Mouse (Mus musculus): ENCODE results near the gene Depp1. TPM values are rescaled to one million over a fixed set of nuclear protein-coding genes. Genes with fewer than 3 reads are reported as not detected.
A peak's percentile ranks its signal among the peaks of the same experiment; 100 is the strongest.
"Not testable (repeated sequence)": the region's sequence is repeated elsewhere in the genome, so short reads cannot be mapped to it uniquely, and the experiment has no call there.

Depp1 gene
- 11.2 and 13.0 TPM in 2 replicates for polyA plus RNA-seq (2015; fragmentation: Nextera tagmentation; extraction: Ambion mirVana)

DNA sequence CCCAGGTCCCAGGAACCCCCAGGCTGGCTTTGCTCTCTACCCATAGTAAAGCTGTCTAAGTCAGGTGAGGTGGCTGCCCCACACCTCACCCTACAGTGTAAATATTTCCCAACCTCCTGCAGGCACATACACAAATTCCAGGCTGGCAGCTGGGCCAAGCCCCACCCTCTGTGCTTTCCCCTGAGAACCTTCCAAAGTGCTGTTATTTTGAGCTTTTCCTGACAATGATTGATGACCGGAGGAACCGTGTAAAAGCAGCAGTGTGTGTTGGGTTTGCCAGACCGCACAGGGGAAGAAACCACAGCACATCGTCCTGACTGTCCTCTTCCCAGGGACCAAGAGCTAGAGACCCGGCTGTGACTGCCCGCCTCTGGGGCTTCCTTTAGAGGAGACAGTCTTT is at the start of gene Depp1:
Depp1 (plus strand) TSS at position 204 of the 400 bp plus-strand sequence.
- H3K9ac ChIP-seq (ENCODE audit: low read depth, low read length): no peak within 1 kb of the TSS
- H3K27ac ChIP-seq (ENCODE audit: low read depth, low read length): no peak within 1 kb of the TSS
- H3K4me2 ChIP-seq (replicated peaks; ENCODE audit: low read depth): peak within 1 kb of the TSS; percentile 35
- no peaks in the 10 kb centered on the region for H3K9me3 ChIP-seq (ENCODE audit: control insufficient read depth)
- WGBS: 11% methylated on average over 6 of the region's 6 CpGs
- TF ChIP-seq CTCF (IDR thresholded peaks at IDR 0.05; ENCODE audit: low read depth): no peak; the same call in 1 of the 2 replicates
- ATAC-seq: peak; percentile 77
- 0 out of 2 replicates have a peak, but pooled peaks cover 3% of the 10 kb centered on the region for H3K4me1 ChIP-seq (replicated peaks; ENCODE audit: control insufficient read depth, insufficient read depth, low read length)
- H3K36me3 ChIP-seq (ENCODE audit: control insufficient read depth, insufficient read depth): peaks cover 10% of the 10 kb centered on the region; the same call in 1 of the 2 replicates
- peak within 1 kb of the TSS; percentile 23 for H3K4me3 ChIP-seq (ENCODE audit: low read depth, low read length)
- H3K27me3 ChIP-seq (replicated peaks; ENCODE audit: control insufficient read depth, insufficient read depth, low read length): no peaks in the 10 kb centered on the region

DNA sequence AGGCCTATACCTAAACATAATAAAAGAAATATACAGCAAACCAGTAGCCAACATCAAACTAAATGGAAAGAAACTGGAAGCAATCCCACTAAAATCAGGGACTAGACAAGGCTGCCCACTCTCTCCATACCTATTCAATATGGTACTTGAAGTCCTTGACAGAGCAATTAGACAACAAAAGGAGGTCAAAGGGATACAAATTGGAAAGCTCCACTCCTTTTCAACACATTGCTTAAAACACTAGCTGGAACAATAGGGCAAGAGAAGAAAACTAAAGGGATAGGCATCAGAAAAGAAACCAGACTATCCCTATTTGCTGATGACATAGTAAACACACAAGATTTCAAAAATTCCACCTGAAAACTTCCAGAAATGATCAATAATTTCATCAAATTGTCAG is 49.4 kb upstream of the Depp1 start:
- H3K4me2 ChIP-seq (replicated peaks; ENCODE audit: low read depth); H3K36me3 ChIP-seq (ENCODE audit: control insufficient read depth, insufficient read depth); H3K4me3 ChIP-seq (ENCODE audit: low read depth, low read length); H3K9ac ChIP-seq (ENCODE audit: low read depth, low read length); H3K27ac ChIP-seq (ENCODE audit: low read depth, low read length); ATAC-seq; H3K4me1 ChIP-seq (replicated peaks; ENCODE audit: control insufficient read depth, insufficient read depth, low read length); H3K27me3 ChIP-seq (replicated peaks; ENCODE audit: control insufficient read depth, insufficient read depth, low read length); H3K9me3 ChIP-seq (ENCODE audit: control insufficient read depth): not testable (repeated sequence)

DNA sequence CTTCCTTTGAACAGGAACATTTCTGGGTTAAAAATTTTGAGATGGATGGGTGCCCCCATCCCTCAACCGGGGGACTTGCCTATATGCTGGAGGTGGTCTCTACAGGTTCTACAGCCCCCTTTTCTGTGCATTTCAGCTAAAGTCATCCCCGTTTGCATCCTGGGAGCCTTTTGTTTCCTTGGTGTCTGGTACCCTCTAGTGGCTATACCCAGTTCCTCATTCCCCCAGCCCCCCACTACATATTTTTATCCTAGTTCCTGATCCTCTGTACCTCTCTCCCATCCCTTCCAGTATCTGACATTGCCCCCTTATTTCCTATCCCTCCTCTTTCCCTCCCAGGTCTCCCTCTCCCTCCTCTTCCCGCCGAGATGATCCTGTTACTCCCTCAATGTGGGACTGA is 43.2 kb upstream of the Depp1 start:
- Histone ChIP-seq H3K36me3 (ENCODE audit: control insufficient read depth, insufficient read depth) (no peaks in the 10 kb centered on the region), H3K9me3 (ENCODE audit: control insufficient read depth) (no peaks in the 10 kb centered on the region), H3K27ac (ENCODE audit: low read depth, low read length) (no peak overlapping the region), H3K4me2 (replicated peaks; ENCODE audit: low read depth) (no peak overlapping the region), H3K4me3 (ENCODE audit: low read depth, low read length) (no peak overlapping the region), H3K27me3 (replicated peaks; ENCODE audit: control insufficient read depth, insufficient read depth, low read length) (no peaks in the 10 kb centered on the region), H3K9ac (ENCODE audit: low read depth, low read length) (no peak overlapping the region), H3K4me1 (replicated peaks; ENCODE audit: control insufficient read depth, insufficient read depth, low read length) (no peaks in the 10 kb centered on the region)
- no peak for ATAC-seq
- WGBS: 49% methylated on average over 4 of the region's 4 CpGs
- TF ChIP-seq CTCF (IDR thresholded peaks at IDR 0.05; ENCODE audit: low read depth): peak; percentile 37; the same call in 1 of the 2 replicates

DNA sequence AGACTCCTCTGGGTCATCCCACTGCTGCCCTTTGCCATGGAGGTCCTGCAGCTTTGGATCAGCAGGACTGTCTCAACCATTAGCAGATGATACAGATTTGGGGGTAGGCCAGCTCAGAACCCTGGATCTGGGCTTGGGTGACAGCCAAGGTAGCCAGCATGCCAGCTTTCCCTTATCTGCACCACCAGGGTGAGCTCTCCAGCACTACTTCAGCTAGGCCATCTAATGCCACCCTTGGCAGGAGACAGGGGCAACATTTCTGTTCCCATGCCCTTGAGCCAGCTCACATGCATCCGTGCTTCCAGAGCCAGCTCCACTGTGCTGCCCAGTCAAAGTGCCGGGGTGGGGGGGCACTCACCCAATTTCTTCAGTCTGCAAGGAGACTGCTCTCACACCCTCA is 34.7 kb upstream of the Depp1 start:
- WGBS: 95% methylated on average over 2 of the region's 2 CpGs
- no peaks in the 10 kb centered on the region for H3K4me1 ChIP-seq (replicated peaks; ENCODE audit: control insufficient read depth, insufficient read depth, low read length)
- H3K9ac ChIP-seq (ENCODE audit: low read depth, low read length): no peak overlapping the region
- no peak for TF ChIP-seq CTCF (IDR thresholded peaks at IDR 0.05; ENCODE audit: low read depth)
- no peaks in the 10 kb centered on the region for H3K27me3 ChIP-seq (replicated peaks; ENCODE audit: control insufficient read depth, insufficient read depth, low read length)
- no peaks in the 10 kb centered on the region for H3K9me3 ChIP-seq (ENCODE audit: control insufficient read depth)
- H3K27ac ChIP-seq (ENCODE audit: low read depth, low read length): no peak overlapping the region
- no peaks in the 10 kb centered on the region for H3K36me3 ChIP-seq (ENCODE audit: control insufficient read depth, insufficient read depth)
- H3K4me3 ChIP-seq (ENCODE audit: low read depth, low read length): no peak overlapping the region
- no peak overlapping the region for H3K4me2 ChIP-seq (replicated peaks; ENCODE audit: low read depth)
- ATAC-seq: no peak

DNA sequence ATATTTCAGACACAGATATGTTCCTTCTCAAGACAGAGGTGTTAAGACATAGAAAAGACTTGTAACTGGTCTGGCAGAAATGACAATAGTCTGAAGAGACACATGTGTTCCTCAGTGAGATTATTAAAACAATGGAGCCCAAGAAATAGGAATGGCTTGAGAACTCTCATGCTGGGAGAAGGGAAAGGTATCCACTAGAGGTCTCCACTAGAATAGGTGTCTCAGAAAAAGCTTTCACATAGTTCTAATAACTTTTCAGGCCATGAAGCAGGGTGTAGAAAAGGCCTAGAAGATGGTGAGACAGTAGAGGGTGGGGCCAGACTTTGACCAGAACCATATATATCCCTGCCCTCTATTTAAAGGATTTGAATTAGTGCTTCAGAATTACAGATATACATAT is 32.3 kb upstream of the Depp1 start:
- Histone ChIP-seq H3K9ac (ENCODE audit: low read depth, low read length) (no peak overlapping the region), H3K9me3 (ENCODE audit: control insufficient read depth) (no peaks in the 10 kb centered on the region), H3K4me3 (ENCODE audit: low read depth, low read length) (no peak overlapping the region), H3K36me3 (ENCODE audit: control insufficient read depth, insufficient read depth) (no peaks in the 10 kb centered on the region), H3K4me1 (replicated peaks; ENCODE audit: control insufficient read depth, insufficient read depth, low read length) (no peaks in the 10 kb centered on the region), H3K27ac (ENCODE audit: low read depth, low read length) (no peak overlapping the region), H3K27me3 (replicated peaks; ENCODE audit: control insufficient read depth, insufficient read depth, low read length) (no peaks in the 10 kb centered on the region), H3K4me2 (replicated peaks; ENCODE audit: low read depth) (no peak overlapping the region)
- no peak for ATAC-seq
- peak; percentile 50 for TF ChIP-seq CTCF (IDR thresholded peaks at IDR 0.05; ENCODE audit: low read depth)

DNA sequence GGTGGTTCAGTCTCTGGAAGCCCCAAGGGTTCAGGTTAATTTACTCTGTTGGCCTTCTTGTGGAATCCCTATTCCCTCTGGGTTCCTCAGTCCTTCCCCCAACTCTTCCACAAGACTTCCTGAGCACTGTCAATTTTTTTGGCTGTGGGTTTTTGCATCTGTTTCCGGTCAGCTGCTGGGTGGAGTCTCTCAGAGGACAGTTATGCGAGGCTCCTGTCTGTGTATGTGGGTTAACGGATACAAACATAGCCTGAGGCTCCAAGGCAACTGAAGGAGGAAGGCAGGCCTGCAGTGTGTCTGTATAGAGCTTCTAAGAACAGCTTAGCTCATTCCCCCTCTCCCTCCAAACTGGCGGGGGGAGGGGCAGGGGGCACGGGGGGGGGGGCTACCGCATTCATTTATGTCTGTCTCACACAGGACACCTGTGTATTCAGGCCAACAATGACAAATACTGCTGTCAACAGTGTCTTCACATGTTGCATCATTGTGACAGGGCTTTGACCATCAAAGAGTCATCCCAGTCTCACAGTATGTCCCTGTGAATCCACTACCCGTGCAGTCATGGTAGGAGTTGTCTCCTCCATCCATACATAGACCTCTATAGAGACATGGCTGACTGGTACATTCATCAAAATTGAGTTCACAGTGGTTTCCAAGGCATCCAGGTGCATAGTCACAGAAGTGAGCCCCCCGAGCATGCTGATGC is 28.9 kb upstream of the Depp1 start:
- no peak for TF ChIP-seq CTCF (IDR thresholded peaks at IDR 0.05; ENCODE audit: low read depth)
- ATAC-seq: no peak
- WGBS: 60% methylated on average over 8 of the region's 8 CpGs

DNA sequence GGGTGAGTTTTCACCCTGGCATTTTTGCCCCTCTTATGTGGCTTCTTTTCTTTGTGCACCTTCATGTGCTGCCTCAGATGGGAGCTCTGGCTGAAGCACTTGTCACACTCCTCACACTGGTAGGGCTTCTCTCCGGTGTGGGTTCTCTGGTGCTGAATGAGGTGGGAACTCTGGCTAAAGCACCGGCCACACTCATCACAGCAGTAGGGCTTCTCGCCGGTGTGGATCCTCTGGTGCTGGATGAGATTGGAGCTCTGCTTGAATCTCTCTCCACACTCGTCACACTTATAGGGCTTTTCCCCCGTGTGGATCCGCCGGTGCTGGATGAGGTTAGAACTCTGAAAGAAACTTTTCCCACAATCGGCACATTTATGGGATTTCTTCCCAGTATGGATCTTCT is 24.0 kb upstream of the Depp1 start:
- 97% methylated on average over 9 of the region's 9 CpGs for WGBS
- H3K4me2 ChIP-seq (replicated peaks; ENCODE audit: low read depth); H3K9me3 ChIP-seq (ENCODE audit: control insufficient read depth); H3K4me1 ChIP-seq (replicated peaks; ENCODE audit: control insufficient read depth, insufficient read depth, low read length); H3K27me3 ChIP-seq (replicated peaks; ENCODE audit: control insufficient read depth, insufficient read depth, low read length); H3K9ac ChIP-seq (ENCODE audit: low read depth, low read length); ATAC-seq; H3K27ac ChIP-seq (ENCODE audit: low read depth, low read length); H3K36me3 ChIP-seq (ENCODE audit: control insufficient read depth, insufficient read depth); H3K4me3 ChIP-seq (ENCODE audit: low read depth, low read length): not testable (repeated sequence)

More for the DNA sequence above, 28.9 kb upstream of the Depp1 start:
- H3K27ac ChIP-seq (ENCODE audit: low read depth, low read length): no peak overlapping the region
- H3K9me3 ChIP-seq (ENCODE audit: control insufficient read depth): no peaks in the 10 kb centered on the region
- H3K4me2 ChIP-seq (replicated peaks; ENCODE audit: low read depth): no peak overlapping the region
- no peaks in the 10 kb centered on the region for H3K27me3 ChIP-seq (replicated peaks; ENCODE audit: control insufficient read depth, insufficient read depth, low read length)
- H3K9ac ChIP-seq (ENCODE audit: low read depth, low read length): no peak overlapping the region
- H3K36me3 ChIP-seq (ENCODE audit: control insufficient read depth, insufficient read depth): peaks cover 3% of the 10 kb centered on the region; the same call in 1 of the 2 replicates
- no peak overlapping the region for H3K4me3 ChIP-seq (ENCODE audit: low read depth, low read length)
- H3K4me1 ChIP-seq (replicated peaks; ENCODE audit: control insufficient read depth, insufficient read depth, low read length): no peaks in the 10 kb centered on the region

Measured in intestine, postnatal 0 days (tissue).